Mouse (Mus musculus) MEL (cell line): Measurements from ENCODE around the gene Cd37.

Source experiments
- CHD1 ChIP-seq: IDR thresholded peaks from 2 replicates; pipeline ENCODE4 v1.6.1; 2012; ENCODE audit warnings: low read depth, mild to moderate bottlenecking, inconsistent platforms, low read length, improper control_type of control experiment
- CTCF ChIP-seq, 3 experiments: IDR thresholded peaks in 2 of 3; conservative IDR thresholded peaks in 1 of 3; 2 replicates each; pipeline ENCODE4 v1.5.1; 2011 to 2012; ENCODE audit warnings: low read length in 3 of 3, low read depth in 2 of 3, mild to moderate bottlenecking in 2 of 3, improper control_type of control experiment in 1 of 3, inconsistent platforms in 1 of 3, mixed read lengths in 1 of 3, moderate library complexity in 1 of 3; ENCODE audit not compliant: control insufficient read depth in 1 of 3, insufficient read depth in 1 of 3, poor library complexity in 1 of 3, severe bottlenecking in 1 of 3
- E2F4 ChIP-seq: IDR thresholded peaks from 2 replicates; pipeline ENCODE4 v1.6.1; 2011; ENCODE audit warnings: low read depth, low read length, improper control_type of control experiment, borderline replicate concordance
- EP300 ChIP-seq, 2 experiments: IDR thresholded peaks; 2 replicates each; pipeline ENCODE4 v1.6.1; 2011; ENCODE audit warnings: improper control_type of control experiment in 2 of 2, low read length in 2 of 2, low read depth in 1 of 2, mild to moderate bottlenecking in 1 of 2
- ETS1 ChIP-seq: IDR thresholded peaks from 2 replicates; pipeline ENCODE4 v1.6.1; 2012; ENCODE audit warnings: low read depth, mild to moderate bottlenecking, inconsistent platforms, low read length, improper control_type of control experiment, moderate library complexity
- MEF2A ChIP-seq: IDR thresholded peaks from 2 replicates; pipeline ENCODE4 v1.6.1; 2014; ENCODE audit warnings: low read depth, mild to moderate bottlenecking, inconsistent platforms, low read length, improper control_type of control experiment; ENCODE audit not compliant: poor library complexity, insufficient replicate concordance, severe bottlenecking; ENCODE audit errors: extremely low read depth
- MYB ChIP-seq: IDR thresholded peaks from 2 replicates; pipeline ENCODE4 v1.6.1; 2011; ENCODE audit warnings: mild to moderate bottlenecking, low read depth, low read length, improper control_type of control experiment
- POLR2A ChIP-seq, 2 experiments: IDR thresholded peaks; 2 replicates each; pipeline ENCODE4 v1.6.1; 2011 to 2012; ENCODE audit warnings: low read length in 2 of 2, mild to moderate bottlenecking in 2 of 2, control low read depth in 1 of 2, improper control_type of control experiment in 1 of 2, low read depth in 1 of 2, moderate library complexity in 1 of 2; ENCODE audit not compliant: control insufficient read depth in 1 of 2, insufficient read depth in 1 of 2, poor library complexity in 1 of 2
- TAL1 ChIP-seq: IDR thresholded peaks from 2 replicates; pipeline ENCODE4 v1.6.1; 2012; ENCODE audit warnings: mild to moderate bottlenecking, inconsistent platforms, low read length, moderate library complexity, mixed read lengths
- USF1 ChIP-seq: IDR thresholded peaks from 2 replicates; pipeline ENCODE4 v1.6.1; 2014; ENCODE audit warnings: low read depth, mild to moderate bottlenecking, inconsistent platforms, low read length, improper control_type of control experiment, moderate library complexity
- ZMIZ1 ChIP-seq: IDR thresholded peaks from 2 replicates; pipeline ENCODE4 v1.6.1; 2012; ENCODE audit warnings: low read depth, mild to moderate bottlenecking, inconsistent platforms, low read length, improper control_type of control experiment, moderate library complexity
- ZNF384 ChIP-seq: IDR thresholded peaks from 2 replicates; pipeline ENCODE4 v1.6.1; 2012; ENCODE audit warnings: low read depth, mild to moderate bottlenecking, inconsistent platforms, low read length, improper control_type of control experiment

- TF ChIP-seq E2F4 (no peak), CHD1 (no peak), MEF2A (no peak), CTCF (IDR thresholded peaks at IDR 0.05 in 2 of 3, conservative IDR thresholded peaks at IDR 0.05 in 1 of 3; ENCODE audit: control insufficient read depth in 1 of 3, insufficient read depth in 1 of 3, low read depth in 2 of 3, low read length in 3 of 3, poor library complexity in 1 of 3, severe bottlenecking in 1 of 3) (no peak; a peak in 1 of 6 replicates), USF1 (no peak), POLR2A (IDR thresholded peaks at IDR 0.05; ENCODE audit: control insufficient read depth in 1 of 2, insufficient read depth in 1 of 2, low read depth in 1 of 2, low read length in 2 of 2, poor library complexity in 1 of 2) (no peak), ZMIZ1 (no peak), EP300 (IDR thresholded peaks at IDR 0.05; ENCODE audit: low read depth in 1 of 2, low read length in 2 of 2) (no peak), ZNF384 (no peak), MYB (no peak), ETS1 (no peak), TAL1 (no peak)
Observed at GRCm38 (mm10) chr7:45193406-45193805, 45.5 kb downstream of the Cd37 start.
